ENCODE assay signal across 8 mouse cellular contexts in genomic region chr3:146107116-146107849, GRCm38 (mm10). TPM values are rescaled to one million over a fixed set of nuclear protein-coding genes. Genes with fewer than 3 reads are reported as not detected.
A peak's percentile ranks its signal among the peaks of the same experiment; 100 is the strongest.
DNase-seq lines count a peak whose midpoint lies in the region; ATAC-seq and TF ChIP-seq lines count a peak whose summit lies in the region.

No protein-coding gene starts in this region.

- no peaks in the 10 kb centered on the region for H3K79me2 ChIP-seq in C2C12 (ENCODE audit: control insufficient read depth, insufficient read depth)

- H3K36me3 ChIP-seq in heart, embryonic 14.5 days (ENCODE audit: control insufficient read depth, insufficient read depth, low read length) = no peaks in the 10 kb centered on the region
- H3K36me3 ChIP-seq in C2C12 (ENCODE audit: control insufficient read depth, insufficient read depth) = no peaks in the 10 kb centered on the region
- no peaks in the 10 kb centered on the region for H3K36me3 ChIP-seq in liver, embryonic 13.5 days

- ATAC-seq in heart, embryonic 14.5 days (ENCODE audit: insufficient number of reproducible peaks, insufficient read depth, low FRiP score, low read depth) = no peak
- ATAC-seq in granulocyte monocyte progenitor cell, adult 5-6 weeks (replicated peaks; ENCODE audit: poor library complexity, severe bottlenecking) = peak; percentile 52
- ATAC-seq in liver, embryonic 13.5 days (ENCODE audit: low read depth) = 0 out of 2 replicates have a peak, but pooled peaks have one; percentile 18

- H3K79me3 ChIP-seq in C2C12 (ENCODE audit: low read depth) = no peaks in the 10 kb centered on the region

- H3K27me3 ChIP-seq in heart, embryonic 14.5 days (ENCODE audit: control insufficient read depth, insufficient read depth, low read length) = no peaks in the 10 kb centered on the region
- H3K27me3 ChIP-seq in C2C12 (ENCODE audit: control insufficient read depth, insufficient read depth, insufficient read length) = no peaks in the 10 kb centered on the region
- H3K27me3 ChIP-seq in liver, embryonic 13.5 days = peaks cover 24% of the 10 kb centered on the region

- no peak overlapping the region for H3K27ac ChIP-seq in heart, embryonic 14.5 days (replicated peaks in 1 of 2; ENCODE audit: control insufficient read depth in 1 of 2, insufficient read depth in 1 of 2, low read depth in 2 of 2, low read length in 2 of 2)
- no peak overlapping the region for H3K27ac ChIP-seq in liver, embryonic 13.5 days

- peak overlapping the region; percentile 51 to 52 for H3K4me3 ChIP-seq in heart, embryonic 14.5 days (ENCODE audit: control insufficient read depth in 1 of 2, insufficient read depth in 1 of 2, low read depth in 1 of 2, low read length in 2 of 2)
- H3K4me3 ChIP-seq in C2C12 (ENCODE audit: insufficient read depth, poor library complexity, severe bottlenecking) = no peak overlapping the region
- H3K4me3 ChIP-seq in liver, embryonic 13.5 days (replicated peaks) = peak overlapping the region; percentile 43

- H3ac ChIP-seq in C2C12 (ENCODE audit: control insufficient read depth, insufficient read length, low read depth) = peak overlapping the region; percentile 30

- H3K9ac ChIP-seq in heart, embryonic 14.5 days (ENCODE audit: low read length) = peak overlapping the region; percentile 54
- H3K9ac ChIP-seq in liver, embryonic 13.5 days = no peak overlapping the region

- peak overlapping the region; percentile 89 for H3K4me2 ChIP-seq in heart, embryonic 14.5 days (ENCODE audit: low read length)
- H3K4me2 ChIP-seq in liver, embryonic 13.5 days = peak overlapping the region; percentile 63

- 4% methylated on average over 18 of the region's 18 CpGs for WGBS in heart, embryonic 14.5 days
- WGBS in liver, embryonic 13.5 days (ENCODE audit: insufficient replicate concordance) = 5% methylated on average over 18 of the region's 18 CpGs

- no peak for DNase-seq in heart, adult 9 months (ENCODE audit: low spot score in 2 of 2)
- DNase-seq in adrenal gland, postnatal 25 days = peak; percentile 18
- no peak for DNase-seq in liver, embryonic 13.5 days
- DNase-seq in retina, adult 2 months (ENCODE audit: low read depth, low spot score) = peak; percentile 3
- no peak for DNase-seq in urinary bladder, postnatal 10 days (ENCODE audit: low spot score)

- H3K9me3 ChIP-seq in heart, embryonic 14.5 days (ENCODE audit: control insufficient read depth, low read length) = no peaks in the 10 kb centered on the region
- H3K9me3 ChIP-seq in liver, embryonic 13.5 days (replicated peaks) = no peaks in the 10 kb centered on the region; the same call in 1 of the 2 replicates

- no peak for TF ChIP-seq CTCF in C2C12 (IDR thresholded peaks at IDR 0.05; ENCODE audit: control insufficient read depth, insufficient read depth, insufficient read length)

- H3K4me1 ChIP-seq in heart, embryonic 14.5 days (ENCODE audit: control insufficient read depth in 2 of 2, insufficient read depth in 2 of 2, low read length in 2 of 2) = peaks cover 0 to 2% of the 10 kb centered on the region in 2 experiments; a peak in 1 of 4 replicates
- H3K4me1 ChIP-seq in liver, embryonic 13.5 days (replicated peaks) = no peaks in the 10 kb centered on the region

TF ChIP-seq in C2C12, 6 proteins besides CTCF, POLR2A, EP300 and RAD21:
- TF ChIP-seq USF1 (IDR thresholded peaks at IDR 0.05; ENCODE audit: low read depth) = no peak
- no peak for TF ChIP-seq MAX (IDR thresholded peaks at IDR 0.05)
- TF ChIP-seq FOSL1 (IDR thresholded peaks at IDR 0.05; ENCODE audit: insufficient read depth, low read length, poor library complexity, severe bottlenecking) = no peak
- no peak for TF ChIP-seq MYOG (IDR thresholded peaks at IDR 0.05; ENCODE audit: control insufficient read depth, extremely low read depth, insufficient read length)
- TF ChIP-seq MYOD1 (IDR thresholded peaks at IDR 0.05; ENCODE audit: control insufficient read depth, insufficient read length, low read depth) = no peak
- no peak for TF ChIP-seq CEBPB (IDR thresholded peaks at IDR 0.05; ENCODE audit: low read depth)

RNA-seq across cellular contexts. Expression of gene Wdr63, which starts 0.6 kb away (rescaled TPM):
- not detected in 2 replicates for polyA plus RNA-seq in heart, embryonic 14.5 days (2014; fragmentation: Nextera tagmentation; extraction: Ambion mirVana)
- polyA plus RNA-seq in C2C12 (2012; fragmentation: generic; extraction: Trizol) = 0.43 TPM
- not detected in 2 replicates for total RNA-seq in adrenal gland, postnatal 25 days (2021)
- total RNA-seq in granulocyte monocyte progenitor cell, adult 5-6 weeks (2014; fragmentation: Nextera tagmentation) = not detected in 2 replicates
- total RNA-seq in granulocyte monocyte progenitor cell, adult 5-6 weeks (2017) = not detected in 2 replicates
- polyA plus RNA-seq in liver, embryonic 13.5 days (2015; fragmentation: Nextera tagmentation; extraction: Ambion mirVana) = 0.15 and 0.35 TPM in 2 replicates

RNA-seq across cellular contexts. Expression of gene Mcoln3, which starts 10.0 kb away (rescaled TPM):
- polyA plus RNA-seq in heart, embryonic 14.5 days (2014; fragmentation: Nextera tagmentation; extraction: Ambion mirVana) = 0.97 and 0.98 TPM in 2 replicates
- polyA plus RNA-seq in C2C12 (2012; fragmentation: generic; extraction: Trizol) = not detected
- not detected in 2 replicates for total RNA-seq in adrenal gland, postnatal 25 days (2021)
- total RNA-seq in granulocyte monocyte progenitor cell, adult 5-6 weeks (2014; fragmentation: Nextera tagmentation) = not detected in 2 replicates
- total RNA-seq in granulocyte monocyte progenitor cell, adult 5-6 weeks (2017) = not detected in 2 replicates
- 0.13 and 0.19 TPM in 2 replicates for polyA plus RNA-seq in liver, embryonic 13.5 days (2015; fragmentation: Nextera tagmentation; extraction: Ambion mirVana)

RNA-seq across cellular contexts. Expression of gene Mcoln2, which starts 42.4 kb away (rescaled TPM):
- 0.23 and 0.47 TPM in 2 replicates for polyA plus RNA-seq in heart, embryonic 14.5 days (2014; fragmentation: Nextera tagmentation; extraction: Ambion mirVana)
- 0.01 TPM for polyA plus RNA-seq in C2C12 (2012; fragmentation: generic; extraction: Trizol)
- not detected in 2 replicates for total RNA-seq in adrenal gland, postnatal 25 days (2021)
- 0.75 TPM in 1 of 2 replicates, not detected in the other for total RNA-seq in granulocyte monocyte progenitor cell, adult 5-6 weeks (2014; fragmentation: Nextera tagmentation)
- 0.52 and 4.1 TPM in 2 replicates for total RNA-seq in granulocyte monocyte progenitor cell, adult 5-6 weeks (2017)
- polyA plus RNA-seq in liver, embryonic 13.5 days (2015; fragmentation: Nextera tagmentation; extraction: Ambion mirVana) = 6.7 and 7.5 TPM in 2 replicates

Comparison
In these comparisons a context has a peak if more than half of its experiments do, and no peak if none do; other contexts are left out.
1. DNase-seq: peak in adrenal gland, postnatal 25 days (single experiment) and retina, adult 2 months (single experiment); none in heart, adult 9 months (0 of 2), liver, embryonic 13.5 days (single experiment) and urinary bladder, postnatal 10 days (single experiment).